Mouse (Mus musculus): Measurements from ENCODE around the gene Gm6525.

The Gm6525 gene

DNA sequence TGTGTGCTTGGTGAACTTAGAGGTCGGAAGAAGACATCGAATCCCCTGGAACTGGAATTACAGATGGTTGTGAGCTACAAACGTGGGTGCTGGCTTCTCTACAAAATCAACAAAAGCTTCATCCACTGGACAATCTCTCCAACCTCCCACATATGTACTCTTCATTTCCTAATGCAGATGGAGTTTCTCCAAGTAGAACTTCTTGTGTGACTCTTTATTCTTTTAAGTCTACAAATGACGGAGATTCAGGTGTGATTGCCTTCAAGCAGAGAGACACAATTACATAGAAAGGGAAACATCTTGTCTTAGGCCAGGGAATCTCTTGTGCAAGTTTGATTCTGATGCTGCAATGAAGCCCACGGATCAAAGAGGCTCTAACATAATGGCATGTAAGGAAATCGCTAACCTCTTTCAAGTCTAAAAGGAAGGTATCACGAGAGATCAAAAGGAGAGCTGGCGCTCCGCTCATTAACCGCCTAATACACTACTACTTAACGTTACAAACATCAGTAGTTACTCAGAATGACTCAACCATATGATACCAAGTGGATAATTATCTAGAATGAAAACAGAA lies at the start of gene Gm6525:
Gene Gm6525, plus strand, starts transcription at position 524 of the 574 bp plus-strand sequence.
- no peak for DNase-seq (ENCODE audit: low read depth in 2 of 2, low spot score in 2 of 2)

DNA sequence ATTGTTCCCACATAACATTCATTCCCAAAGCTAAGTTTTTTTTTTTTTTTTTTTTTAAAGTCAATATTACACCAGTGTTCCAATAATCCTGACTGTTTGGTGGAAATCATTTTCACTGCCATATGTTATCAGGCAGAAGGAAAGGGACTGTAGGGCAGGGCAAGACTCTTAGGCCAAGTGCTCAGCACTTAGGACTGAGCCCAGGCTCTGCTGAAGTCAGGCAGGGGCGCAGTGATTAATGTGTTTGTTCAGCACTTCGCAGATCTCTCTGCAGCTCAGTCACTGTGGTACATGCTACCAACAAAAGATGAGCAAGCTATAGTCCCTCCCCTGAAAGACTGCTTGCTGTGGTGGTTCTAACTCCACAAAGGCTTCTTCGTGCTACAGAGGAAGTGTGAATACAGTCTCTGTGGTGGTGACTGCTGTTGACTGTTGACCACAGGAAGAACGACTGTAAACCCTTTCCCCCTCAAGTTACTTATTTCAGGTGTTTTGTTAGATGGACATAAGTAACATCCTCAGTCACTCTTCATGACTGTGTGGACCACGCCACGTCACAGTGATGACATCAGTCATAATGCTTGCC lies 48.1 kb upstream of the Gm6525 start:
- DNase-seq (ENCODE audit: low read depth in 2 of 2, low spot score in 2 of 2) = peak in 1 of 2 experiments; percentile 8

DNA sequence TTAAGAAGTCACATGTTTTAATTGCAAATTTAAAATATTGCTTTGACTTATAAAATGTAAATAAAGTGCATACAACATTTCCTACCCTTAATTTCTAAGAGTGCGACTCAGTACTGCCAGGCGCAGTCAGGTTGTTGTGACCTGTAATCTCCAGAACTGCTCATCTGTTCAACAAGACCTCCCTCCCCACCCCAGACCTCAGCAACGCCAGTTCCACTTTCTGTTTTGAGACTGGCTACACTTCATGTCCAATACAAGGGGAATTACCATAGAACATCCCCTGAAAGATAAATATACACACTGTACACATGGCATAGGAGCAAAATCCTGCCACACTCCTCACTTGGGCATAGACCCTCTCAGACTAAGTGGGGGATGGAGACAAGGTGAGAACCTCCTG lies 47.2 kb upstream of the Gm6525 start:
- no peak for DNase-seq (ENCODE audit: low read depth in 2 of 2, low spot score in 2 of 2)

DNA sequence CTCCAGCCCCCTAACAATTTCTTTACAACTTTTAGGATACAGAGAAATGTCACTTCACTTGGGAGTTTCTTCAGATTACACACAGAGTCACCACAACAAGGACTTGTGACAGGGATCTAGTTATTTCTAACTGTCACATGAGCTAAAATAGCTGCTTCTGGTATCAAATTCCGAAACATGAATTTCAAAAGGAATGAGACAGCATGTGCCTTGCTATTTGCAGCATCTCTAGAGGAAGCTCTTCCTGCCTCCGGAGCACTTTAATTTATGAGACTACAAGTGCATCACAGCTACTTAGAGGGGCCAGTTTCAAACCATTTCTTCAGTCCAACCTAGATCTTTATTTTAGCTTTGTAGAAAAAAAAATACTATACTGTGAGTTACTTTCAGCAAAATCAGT lies 46.5 kb upstream of the Gm6525 start:
- DNase-seq (ENCODE audit: low read depth in 2 of 2, low spot score in 2 of 2) = no peak

DNA sequence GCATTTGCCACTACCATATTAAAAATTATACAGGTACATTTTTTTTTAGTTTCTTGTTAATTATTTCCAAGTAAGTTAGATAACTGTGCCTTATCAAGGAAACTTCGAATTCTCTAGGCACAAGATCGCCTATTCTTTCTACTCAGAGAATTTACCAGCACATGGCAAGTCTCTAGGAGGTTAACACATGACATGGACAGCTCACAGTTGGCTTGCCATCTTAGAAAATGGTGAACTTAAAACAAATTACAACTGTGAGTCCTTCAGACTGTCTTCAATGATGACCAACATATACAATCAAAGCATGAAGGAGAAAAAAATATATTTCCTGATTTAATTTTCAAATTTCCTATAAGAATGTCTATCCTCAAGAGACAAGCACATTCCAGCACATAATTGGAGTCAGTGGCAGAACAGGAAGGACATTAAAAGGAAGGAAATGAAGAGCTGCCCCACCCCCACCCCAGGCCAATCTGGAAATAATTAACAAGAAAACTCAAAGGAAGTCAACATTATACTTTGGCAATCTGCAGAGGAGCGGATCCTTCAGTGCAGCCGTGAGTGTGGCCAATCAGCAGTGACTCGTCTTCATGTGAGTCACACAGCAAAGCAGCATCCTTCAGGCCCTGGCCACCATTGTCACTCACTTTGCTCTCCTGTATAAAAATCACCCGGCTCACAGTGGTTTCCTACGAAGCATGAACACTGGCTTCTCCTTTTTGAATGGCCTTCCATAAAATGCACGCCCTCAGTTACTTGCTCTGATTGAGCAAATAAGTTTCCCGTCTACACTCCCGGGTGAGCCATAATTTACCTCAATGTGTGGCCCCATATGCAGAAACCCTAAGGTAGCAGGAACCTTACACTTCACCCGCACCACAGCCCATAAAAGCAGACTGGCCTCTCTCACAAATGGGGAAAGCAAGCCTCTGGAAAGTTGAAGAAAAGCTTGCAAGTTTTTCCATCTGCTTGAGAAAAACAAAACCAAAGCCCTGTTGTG lies 44.7 kb upstream of the Gm6525 start:
- DNase-seq (ENCODE audit: low read depth in 2 of 2, low spot score in 2 of 2) = no peak

DNA sequence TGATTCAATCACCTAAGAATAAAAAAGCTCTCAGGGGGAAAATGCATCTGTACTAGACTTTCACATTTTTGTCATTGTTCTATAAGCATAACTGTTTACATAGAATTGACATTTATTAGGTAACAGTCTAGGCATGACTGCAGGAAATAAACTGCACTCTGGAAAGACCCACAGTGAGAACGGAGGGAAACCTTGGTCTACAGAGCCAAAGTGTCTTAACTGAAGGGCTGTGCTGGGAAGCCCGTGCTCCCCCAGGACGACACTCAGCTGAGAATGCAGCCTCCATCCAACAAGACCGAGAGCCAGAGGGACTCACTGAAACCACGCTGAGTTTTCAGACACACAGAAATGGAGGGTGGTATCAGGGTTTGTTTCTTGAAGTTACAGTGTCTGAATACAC lies 43.1 kb upstream of the Gm6525 start:
- no peak for DNase-seq (ENCODE audit: low read depth in 2 of 2, low spot score in 2 of 2)

DNA sequence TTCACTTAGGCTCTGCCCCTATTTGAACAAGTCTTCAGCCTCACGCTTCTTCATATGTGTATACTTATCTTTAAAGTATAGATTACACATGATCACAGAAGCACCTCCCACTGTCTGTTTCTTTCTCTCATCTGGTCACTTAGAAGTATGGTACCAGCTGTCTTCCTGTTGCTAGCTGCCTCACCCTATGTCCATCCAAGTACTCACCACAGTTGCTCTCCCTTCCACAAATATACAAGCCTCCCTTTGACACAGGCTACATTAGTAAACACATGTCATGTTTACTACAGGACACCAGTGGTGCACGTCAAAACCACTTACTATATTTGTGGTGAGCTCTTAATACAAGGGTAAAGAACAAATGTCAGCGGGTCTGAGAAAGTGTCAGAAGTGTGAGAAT lies 42.5 kb upstream of the Gm6525 start:
- DNase-seq (ENCODE audit: low read depth in 2 of 2, low spot score in 2 of 2) = no peak

DNA sequence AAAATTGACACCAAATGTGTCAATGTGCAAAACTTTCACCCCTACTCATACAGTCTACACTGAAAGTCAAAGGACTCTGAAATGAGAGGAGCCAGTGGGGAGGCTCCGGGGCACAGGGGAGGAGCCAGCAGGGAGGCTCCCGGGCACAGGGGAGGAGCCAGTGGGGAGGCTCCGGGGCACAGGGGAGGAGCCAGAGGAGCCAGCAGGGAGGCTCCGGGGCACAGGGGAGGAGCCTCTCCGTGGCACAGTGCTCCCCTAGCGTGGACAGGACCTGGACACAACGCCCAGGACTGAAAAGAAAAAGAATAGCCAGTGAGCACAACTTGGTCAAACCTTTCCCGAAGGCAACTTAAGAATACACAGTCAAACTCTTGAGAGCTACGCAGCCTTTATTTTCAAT lies 38.5 kb upstream of the Gm6525 start:
- no peak for DNase-seq (ENCODE audit: low read depth in 2 of 2, low spot score in 2 of 2)

DNA sequence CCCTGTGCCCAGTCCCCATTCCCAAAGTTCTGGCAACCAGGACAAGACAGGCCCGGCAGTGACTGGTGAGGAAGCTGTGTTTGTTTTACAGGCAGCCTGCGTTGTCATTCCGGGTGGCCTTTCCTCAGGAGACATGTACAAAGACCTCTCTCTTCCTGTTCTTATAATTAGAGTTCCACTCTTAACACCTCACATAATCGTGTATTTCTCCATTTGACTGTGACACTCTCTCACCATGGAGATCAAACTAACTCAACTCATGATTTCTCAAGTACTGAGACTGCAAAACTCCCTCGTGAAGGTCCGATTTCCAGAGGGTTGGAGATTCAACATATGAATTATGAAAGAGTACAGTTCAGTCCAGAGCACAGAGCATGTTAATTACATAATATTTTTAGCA lies 38.0 kb upstream of the Gm6525 start:
- no peak for DNase-seq (ENCODE audit: low read depth in 2 of 2, low spot score in 2 of 2)

DNA sequence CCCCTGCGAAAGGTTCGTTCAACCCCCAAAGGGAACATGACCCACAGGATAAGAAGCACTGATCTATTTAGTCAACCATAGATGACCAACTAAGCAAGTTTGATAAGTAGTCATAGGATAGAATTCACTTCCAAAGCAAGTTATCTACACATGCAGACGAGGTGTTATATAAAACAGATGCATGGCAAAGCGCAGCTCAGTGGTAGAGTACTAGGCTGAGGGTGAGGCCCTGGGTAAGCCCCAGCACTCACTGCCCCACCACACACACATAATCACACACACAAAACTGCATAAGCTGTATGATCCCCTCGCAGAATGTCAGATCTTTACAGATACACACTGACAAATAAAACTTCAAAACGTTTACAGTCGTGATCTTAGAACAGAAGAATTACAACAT lies 37.4 kb upstream of the Gm6525 start:
- DNase-seq (ENCODE audit: low read depth in 2 of 2, low spot score in 2 of 2) = no peak

DNA sequence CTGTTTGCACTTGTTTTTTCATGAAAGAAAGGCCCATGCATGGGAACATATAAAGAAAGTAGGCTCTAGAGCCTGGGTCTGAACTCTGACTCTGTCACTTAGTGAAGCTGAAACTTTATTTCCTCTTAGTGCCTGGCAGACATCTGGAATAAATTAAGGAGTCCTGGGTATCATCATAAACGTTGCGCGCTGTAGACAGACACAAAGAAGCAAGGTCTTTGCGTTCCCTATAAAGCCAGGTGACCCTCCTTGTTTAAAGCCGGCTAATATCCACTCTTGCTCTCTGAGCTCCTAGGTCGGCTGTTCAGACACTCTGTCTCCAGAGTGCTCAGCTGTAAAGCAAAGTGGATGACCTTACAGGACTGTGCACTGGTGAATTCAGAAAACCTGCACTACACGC lies 33.0 kb upstream of the Gm6525 start:
- no peak for DNase-seq (ENCODE audit: low read depth in 2 of 2, low spot score in 2 of 2)

DNA sequence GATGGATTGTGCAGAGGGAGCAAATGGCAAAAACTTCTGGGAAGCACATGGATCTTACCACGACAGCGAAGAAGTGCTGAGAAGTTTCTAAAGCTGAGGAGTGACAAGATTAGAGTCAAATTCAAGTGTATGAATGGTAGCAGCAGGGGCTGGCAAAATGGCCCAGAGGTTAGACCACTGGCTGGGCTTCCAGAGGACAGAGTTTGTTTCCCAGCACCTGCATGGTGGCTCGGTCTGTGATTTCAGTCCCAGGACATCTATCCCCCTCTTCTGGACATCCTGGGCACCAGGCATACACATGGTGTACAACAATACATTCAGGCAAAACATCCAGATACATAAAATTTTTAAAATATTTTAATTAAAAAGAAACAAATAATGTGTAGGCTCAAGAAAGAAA lies 24.1 kb upstream of the Gm6525 start:
- DNase-seq (ENCODE audit: low read depth in 2 of 2, low spot score in 2 of 2) = no peak

DNA sequence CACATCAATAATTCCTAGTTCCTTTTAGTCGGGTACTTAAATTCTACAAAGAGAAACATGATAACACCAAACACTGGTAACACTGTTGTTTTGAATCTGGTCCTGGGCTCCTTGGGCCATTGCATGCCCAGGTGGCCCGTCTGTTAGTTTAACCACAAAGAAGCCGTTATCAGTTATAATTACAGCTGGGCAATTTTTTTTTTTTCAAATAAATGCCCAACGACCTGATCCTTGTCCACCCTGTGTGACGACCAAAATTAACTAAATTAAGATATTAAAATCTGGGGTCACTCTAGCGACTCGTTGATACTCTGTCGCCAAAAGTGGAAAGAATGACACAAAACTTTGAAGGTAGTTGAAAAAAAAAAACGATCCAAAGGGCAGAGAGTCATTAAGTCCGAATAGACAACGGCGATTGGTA lies 19.2 kb upstream of the Gm6525 start:
- no peak for DNase-seq (ENCODE audit: low read depth in 2 of 2, low spot score in 2 of 2)

DNA sequence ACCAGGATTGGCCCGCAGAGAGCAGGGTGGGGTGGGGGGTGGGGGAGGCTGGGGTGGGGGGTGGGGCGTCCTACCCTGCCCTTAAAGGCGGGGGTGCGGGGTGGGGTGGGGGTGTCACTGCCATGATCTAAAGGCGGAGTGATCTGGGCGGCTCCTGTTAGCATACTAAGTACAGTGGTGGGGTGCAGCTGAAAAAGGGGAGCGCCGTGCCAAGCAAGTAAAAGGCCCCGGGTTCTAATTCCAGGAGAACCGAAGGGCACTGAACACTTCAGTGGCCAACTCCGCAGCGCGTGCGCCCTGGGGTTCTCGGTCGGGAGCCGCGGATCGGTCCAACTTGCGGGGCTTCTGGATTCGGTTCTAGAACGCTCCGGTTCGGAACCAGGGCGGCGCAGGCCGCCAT lies 18.8 kb upstream of the Gm6525 start:
- no peak for DNase-seq (ENCODE audit: low read depth in 2 of 2, low spot score in 2 of 2)

DNA sequence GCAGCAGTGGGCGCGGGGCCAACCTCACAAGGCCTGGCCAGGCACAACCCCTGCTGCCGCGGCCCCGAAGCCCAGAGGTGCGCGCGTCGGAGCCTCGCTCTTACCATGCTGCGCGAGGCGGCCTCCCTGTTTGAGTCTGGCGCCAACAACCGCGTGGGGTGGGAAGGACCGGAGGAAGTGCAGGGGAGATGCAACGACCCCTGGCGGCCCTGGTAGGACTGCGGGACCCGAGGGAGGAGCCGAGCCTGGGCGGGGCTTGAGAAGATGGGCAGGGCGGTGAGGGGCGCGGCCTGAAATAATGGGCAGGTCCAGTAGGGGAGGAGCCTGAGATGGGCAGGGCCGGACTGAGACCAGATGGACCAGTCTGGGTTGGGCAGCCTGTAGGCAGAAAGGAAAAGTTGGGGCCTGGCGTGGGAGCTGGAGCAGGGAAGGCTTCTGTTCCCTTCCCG lies 18.3 kb upstream of the Gm6525 start, which contains the start of gene Mnd1:
Gene Mnd1, minus strand, starts transcription at position 229 of the 449 bp plus-strand sequence.
- DNase-seq (ENCODE audit: low read depth in 2 of 2, low spot score in 2 of 2) = peak; percentile 92 to 94

DNA sequence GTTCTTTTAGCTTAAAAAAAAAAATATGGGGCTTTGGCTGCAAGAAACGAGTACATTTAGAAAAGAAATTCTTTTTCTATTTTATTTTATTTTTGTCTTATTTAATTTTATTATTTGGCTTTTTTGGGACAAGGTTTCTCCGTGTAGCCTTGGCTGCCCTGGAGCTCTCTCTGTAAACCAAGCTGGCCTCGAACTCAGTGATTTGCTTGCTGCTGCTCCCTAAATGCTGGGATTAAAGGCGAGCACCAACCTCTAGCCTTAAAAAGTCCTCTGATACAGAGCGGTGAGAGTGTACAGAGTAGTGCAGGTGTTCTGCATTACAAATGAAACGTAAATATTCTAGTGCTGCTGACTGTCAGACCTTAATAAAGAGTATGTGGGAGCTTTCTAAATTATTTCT lies 17.8 kb upstream of the Gm6525 start:
- no peak for DNase-seq (ENCODE audit: low read depth in 2 of 2, low spot score in 2 of 2)

DNA sequence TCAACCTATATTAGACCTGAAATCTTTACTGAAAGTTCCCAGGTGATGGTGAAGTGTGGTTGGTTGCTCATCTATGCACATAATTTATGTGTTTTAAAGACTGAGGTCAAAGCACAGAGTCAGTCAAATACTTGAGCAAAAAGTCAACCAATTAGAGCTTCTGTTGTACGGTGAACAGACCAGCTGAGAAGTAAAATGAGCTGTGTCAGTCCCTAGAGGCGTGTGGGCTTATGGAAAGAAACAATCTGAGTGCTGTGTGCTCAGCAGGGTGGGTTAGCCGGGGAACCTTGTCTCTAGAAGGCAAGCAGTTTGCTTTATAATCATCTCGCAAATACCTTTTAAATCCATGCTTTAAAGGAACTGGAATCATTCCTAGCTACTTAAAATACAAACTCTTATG lies 16.9 kb upstream of the Gm6525 start:
- no peak for DNase-seq (ENCODE audit: low read depth in 2 of 2, low spot score in 2 of 2)

DNA sequence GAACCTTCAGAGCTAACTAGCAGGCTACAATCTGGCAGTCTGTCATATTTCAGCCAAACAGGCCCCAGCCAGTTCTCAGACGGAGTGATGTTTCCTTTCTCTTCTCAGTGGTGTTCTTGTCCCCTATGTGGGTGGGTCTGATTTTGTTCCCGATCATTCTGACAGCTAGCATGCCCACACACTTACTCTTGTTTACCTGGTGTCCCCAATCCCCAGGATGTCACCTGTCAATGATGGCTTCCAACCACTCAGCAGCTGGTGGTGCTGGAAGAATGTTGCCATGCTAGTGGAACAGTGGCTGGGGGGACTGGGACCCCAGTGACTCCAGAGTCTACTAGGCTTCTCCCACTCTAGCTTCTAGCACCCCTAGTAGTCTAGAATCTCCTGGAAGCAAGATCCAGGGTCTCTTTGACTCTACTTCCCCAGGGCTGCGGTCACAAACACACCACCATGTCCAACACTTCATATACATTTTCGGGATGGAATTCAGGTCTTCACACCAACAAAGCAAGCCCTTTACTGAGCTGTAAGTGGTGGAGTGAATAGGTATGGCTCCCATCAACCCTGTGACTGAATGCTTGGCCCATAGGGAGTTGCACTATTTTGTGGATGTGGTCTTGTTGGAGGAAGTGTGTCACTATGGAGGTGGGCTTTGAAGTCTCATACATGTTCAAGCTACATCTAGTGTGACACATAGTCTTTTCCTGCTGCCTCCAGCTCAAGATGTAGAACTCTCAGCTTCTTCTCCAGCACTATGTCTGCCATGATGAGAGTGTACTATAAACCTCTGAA lies 16.1 kb upstream of the Gm6525 start:
- DNase-seq (ENCODE audit: low read depth in 2 of 2, low spot score in 2 of 2) = no peak

DNA sequence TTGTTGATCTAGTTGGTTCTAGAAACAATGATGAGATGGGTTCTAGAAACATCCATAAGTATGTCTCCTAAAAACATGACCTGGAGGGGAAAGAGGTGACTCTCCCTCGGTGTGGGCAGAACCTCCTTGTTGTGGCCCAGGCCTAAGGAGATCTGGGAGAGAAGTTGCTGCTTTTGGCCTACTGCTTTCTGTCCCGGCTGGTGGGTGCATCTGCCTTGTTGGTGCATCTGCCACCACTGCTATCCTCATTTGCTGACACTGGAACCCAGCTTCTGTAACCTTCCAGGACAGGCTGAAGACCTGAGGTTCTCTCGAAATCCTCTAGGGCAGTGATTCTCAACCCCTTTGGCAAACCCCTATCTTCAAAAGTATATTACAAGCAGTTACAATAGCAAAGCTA lies 8.5 kb upstream of the Gm6525 start:
- no peak for DNase-seq (ENCODE audit: low read depth in 2 of 2, low spot score in 2 of 2)

DNA sequence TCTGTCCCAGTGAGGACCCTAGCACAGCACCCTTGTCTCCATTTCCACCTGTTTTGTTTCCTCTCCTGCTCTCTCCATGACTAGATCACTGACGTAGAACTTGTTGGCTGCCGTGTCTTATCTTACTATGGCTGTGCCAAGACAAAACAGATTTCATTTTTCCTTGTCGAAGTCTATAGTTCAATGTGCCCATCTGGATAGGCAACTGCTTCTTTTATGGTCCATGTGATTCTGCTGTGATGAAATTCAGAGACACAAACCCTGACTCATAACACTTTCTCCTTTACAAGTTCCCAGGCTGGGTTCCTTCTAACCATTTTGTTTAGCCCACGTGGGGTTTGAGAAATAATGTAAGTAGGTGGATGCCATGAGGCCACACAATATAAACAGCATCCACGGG lies 7.8 kb upstream of the Gm6525 start:
- no peak for DNase-seq (ENCODE audit: low read depth in 2 of 2, low spot score in 2 of 2)

DNA sequence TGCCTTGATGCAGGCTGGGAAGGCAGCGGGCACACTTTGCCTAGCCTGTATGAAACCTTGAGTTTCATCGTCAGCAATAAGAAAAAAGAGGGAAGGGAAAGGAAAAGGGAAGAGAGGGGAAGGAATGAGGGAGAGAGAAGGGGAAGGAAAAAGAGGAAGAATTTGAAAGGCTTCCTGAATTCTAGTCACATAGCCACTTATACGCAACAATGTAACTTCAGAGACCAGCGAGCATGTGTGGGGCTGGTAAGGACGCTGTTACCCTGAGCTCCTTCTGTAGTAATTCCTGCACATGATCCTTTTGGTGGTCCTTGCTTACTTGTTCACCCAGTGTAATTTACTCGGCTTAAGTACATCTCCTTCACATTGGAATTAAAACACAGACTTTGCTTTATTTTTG lies 5.0 kb upstream of the Gm6525 start:
- no peak for DNase-seq (ENCODE audit: low read depth in 2 of 2, low spot score in 2 of 2)
